Mouse (Mus musculus): Measurements from ENCODE around the gene Pgpep1l. TPM values are rescaled to one million over a fixed set of nuclear protein-coding genes. Genes with fewer than 3 reads are reported as not detected.
"Not testable (repeated sequence)": the region's sequence is repeated elsewhere in the genome, so short reads cannot be mapped to it uniquely, and the experiment has no call there.

The Pgpep1l gene
- total and polyA plus RNA-seq, 2 experiments from 2014 or later = not detected

DNA sequence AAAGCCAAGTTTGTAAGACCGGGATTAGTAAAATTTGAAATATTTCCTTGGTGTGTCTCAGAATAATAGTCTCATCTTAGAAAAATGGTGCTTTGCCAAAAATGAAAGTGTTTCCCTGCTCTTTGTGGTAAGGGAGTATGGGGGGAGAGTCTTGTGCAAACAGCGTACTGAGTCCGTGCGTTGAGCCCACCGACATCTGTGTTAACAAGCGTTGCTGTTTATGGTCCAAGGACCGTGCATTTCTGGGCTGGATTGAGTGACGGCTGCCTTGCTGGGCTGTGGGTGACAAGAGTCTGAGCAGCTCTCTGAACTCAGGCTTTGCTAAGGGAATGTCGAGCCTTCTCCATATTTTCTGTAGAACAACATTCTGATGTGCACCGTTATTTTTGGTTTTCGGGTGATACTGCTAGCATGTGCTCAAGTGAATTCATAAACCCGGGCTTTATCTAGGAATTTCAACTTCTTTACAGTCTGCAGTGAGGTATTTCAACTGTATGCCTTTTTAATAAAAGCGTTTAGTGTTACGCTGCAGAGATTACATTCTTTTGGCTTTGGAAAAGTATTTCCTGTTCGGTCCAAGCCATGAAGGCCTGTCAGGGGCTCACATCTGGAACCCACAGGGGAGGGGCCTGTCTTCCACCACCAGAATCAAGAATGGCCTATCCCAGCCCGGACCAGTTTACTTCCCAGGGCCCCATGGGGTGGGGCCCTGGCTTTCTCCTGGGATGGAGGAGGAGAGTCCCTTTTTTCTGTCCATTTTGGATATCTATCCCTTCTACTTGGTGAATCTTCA, 30.2 kb upstream of the Pgpep1l start:
- DNase-seq (ENCODE audit: low spot score) = no peak
- H3K27ac ChIP-seq (ENCODE audit: low read depth, low read length) = no peak overlapping the region
- H3K9ac ChIP-seq (replicated peaks; ENCODE audit: low read length, poor library complexity, severe bottlenecking) = no peak overlapping the region
- ATAC-seq (ENCODE audit: low FRiP score) = no peak
- TF ChIP-seq CTCF (IDR thresholded peaks at IDR 0.05) = no peak
- H3K36me3 ChIP-seq (ENCODE audit: insufficient read depth, low read length) = no peaks in the 10 kb centered on the region
- H3K4me3 ChIP-seq (ENCODE audit: low read depth, low read length) = no peak overlapping the region
- H3K9me3 ChIP-seq (ENCODE audit: low read length) = no peaks in the 10 kb centered on the region
- no peaks in the 10 kb centered on the region for H3K4me1 ChIP-seq (ENCODE audit: insufficient read depth, low read length)
- WGBS = 72% methylated on average over 16 of the region's 16 CpGs
- no peak overlapping the region for H3K4me2 ChIP-seq (ENCODE audit: low read depth, low read length, poor library complexity, severe bottlenecking)
- no peaks in the 10 kb centered on the region for H3K27me3 ChIP-seq (ENCODE audit: insufficient read depth, low read length)

DNA sequence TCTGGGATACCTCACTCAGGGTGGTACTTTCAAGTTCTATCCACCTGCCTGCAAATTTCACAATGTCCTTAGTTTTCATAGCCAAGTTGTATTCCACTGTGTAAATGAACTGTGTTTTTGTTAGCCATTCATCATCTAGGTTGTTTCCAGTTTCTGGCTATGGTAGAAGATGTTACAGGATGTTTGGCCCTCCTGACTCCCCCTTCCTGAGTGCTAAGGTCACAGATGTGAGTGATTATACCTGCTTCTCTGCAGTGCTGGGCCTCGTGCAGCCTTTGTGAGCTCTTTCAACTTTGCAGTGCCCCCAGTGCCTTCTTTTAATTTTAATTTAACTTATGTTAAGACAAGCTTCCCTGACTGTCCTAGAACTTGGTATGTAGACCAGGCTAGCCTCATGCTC, 27.6 kb upstream of the Pgpep1l start:
- no peak for TF ChIP-seq CTCF (IDR thresholded peaks at IDR 0.05)
- DNase-seq (ENCODE audit: low spot score) = no peak
- Histone ChIP-seq H3K9me3 (ENCODE audit: low read length) (no peaks in the 10 kb centered on the region), H3K4me1 (ENCODE audit: insufficient read depth, low read length) (no peaks in the 10 kb centered on the region), H3K4me3 (ENCODE audit: low read depth, low read length) (no peak overlapping the region), H3K4me2 (ENCODE audit: low read depth, low read length, poor library complexity, severe bottlenecking) (no peak overlapping the region), H3K27me3 (ENCODE audit: insufficient read depth, low read length) (no peaks in the 10 kb centered on the region), H3K27ac (ENCODE audit: low read depth, low read length) (no peak overlapping the region), H3K9ac (replicated peaks; ENCODE audit: low read length, poor library complexity, severe bottlenecking) (no peak overlapping the region), H3K36me3 (ENCODE audit: insufficient read depth, low read length) (no peaks in the 10 kb centered on the region)
- ATAC-seq (ENCODE audit: low FRiP score) = no peak
- 78% methylated on average over 1 of the region's 1 CpGs for WGBS

DNA sequence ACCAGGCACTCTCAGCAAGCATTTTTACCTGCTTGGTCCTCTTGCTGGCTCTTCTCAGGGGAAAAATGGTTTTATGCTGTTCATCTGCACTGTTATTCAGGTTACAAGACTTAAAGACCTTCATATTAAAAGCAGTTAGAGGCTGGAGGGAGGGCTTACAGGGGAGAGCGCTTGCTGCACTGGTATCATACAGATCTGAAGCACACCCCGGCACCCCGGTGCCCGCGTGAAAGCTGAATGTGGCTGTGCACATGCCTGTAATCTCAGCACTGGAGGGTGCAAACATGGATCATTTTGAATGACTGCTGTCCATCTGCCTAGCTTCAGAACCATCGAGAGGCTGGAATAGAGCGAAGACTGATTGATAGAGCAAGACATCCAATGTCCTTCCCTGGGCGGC, 25.0 kb upstream of the Pgpep1l start:
- H3K27ac ChIP-seq (ENCODE audit: low read depth, low read length) = no peak overlapping the region
- ATAC-seq (ENCODE audit: low FRiP score) (no peak), DNase-seq (ENCODE audit: low spot score) (no peak)
- H3K36me3 ChIP-seq (ENCODE audit: insufficient read depth, low read length) = no peaks in the 10 kb centered on the region
- no peak overlapping the region for H3K4me3 ChIP-seq (ENCODE audit: low read depth, low read length)
- H3K9ac ChIP-seq (replicated peaks; ENCODE audit: low read length, poor library complexity, severe bottlenecking) = no peak overlapping the region
- H3K9me3 ChIP-seq (ENCODE audit: low read length) = no peaks in the 10 kb centered on the region
- H3K4me1 ChIP-seq (ENCODE audit: insufficient read depth, low read length) = no peaks in the 10 kb centered on the region
- H3K4me2 ChIP-seq (ENCODE audit: low read depth, low read length, poor library complexity, severe bottlenecking) = no peak overlapping the region
- TF ChIP-seq CTCF (IDR thresholded peaks at IDR 0.05) = no peak
- no peaks in the 10 kb centered on the region for H3K27me3 ChIP-seq (ENCODE audit: insufficient read depth, low read length)
- WGBS = 92% methylated on average over 8 of the region's 8 CpGs

DNA sequence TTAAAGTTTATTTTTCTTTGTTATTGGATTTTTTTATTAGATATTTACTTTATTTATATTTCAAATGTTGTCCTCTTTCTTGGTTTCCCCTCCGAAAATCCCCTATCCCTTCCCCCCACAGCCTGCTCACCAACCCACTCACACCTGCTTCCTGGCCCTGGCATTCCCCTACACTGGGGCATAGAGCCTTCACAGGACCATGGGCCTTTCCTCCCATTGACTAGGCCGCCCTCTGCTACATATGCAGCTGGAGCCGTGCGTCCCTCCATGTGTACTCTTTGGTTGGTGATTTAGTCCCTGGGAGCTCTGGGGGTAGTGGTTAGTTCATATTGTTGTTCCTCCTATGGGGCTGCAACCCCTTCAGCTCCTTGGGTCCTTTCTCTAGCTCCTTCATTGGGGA, 24.0 kb upstream of the Pgpep1l start:
- 93% methylated on average over 4 of the region's 4 CpGs for WGBS
- not testable (repeated sequence) for H3K9ac ChIP-seq (replicated peaks; ENCODE audit: low read length, poor library complexity, severe bottlenecking); H3K4me3 ChIP-seq (ENCODE audit: low read depth, low read length); H3K27me3 ChIP-seq (ENCODE audit: insufficient read depth, low read length); H3K36me3 ChIP-seq (ENCODE audit: insufficient read depth, low read length); H3K4me2 ChIP-seq (ENCODE audit: low read depth, low read length, poor library complexity, severe bottlenecking); ATAC-seq (ENCODE audit: low FRiP score); H3K9me3 ChIP-seq (ENCODE audit: low read length); H3K4me1 ChIP-seq (ENCODE audit: insufficient read depth, low read length); DNase-seq (ENCODE audit: low spot score); H3K27ac ChIP-seq (ENCODE audit: low read depth, low read length)

DNA sequence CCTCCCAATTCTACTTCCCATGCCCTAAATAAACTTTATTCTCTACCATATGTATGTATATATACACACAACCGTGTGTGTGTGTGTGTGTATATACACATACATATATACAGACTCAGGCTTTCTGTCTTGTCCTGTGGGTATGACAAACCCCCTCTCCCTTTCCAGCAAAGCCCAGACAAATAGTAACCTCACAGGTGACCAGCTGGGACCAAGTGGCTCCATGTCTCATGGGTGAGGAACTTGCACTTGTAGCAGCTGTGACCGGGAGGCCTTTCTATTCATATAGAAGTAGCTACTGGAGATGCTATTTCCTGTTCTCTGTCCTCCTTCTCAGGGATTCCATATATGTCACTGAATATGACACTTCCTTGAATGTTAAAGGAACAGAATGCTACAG, 23.5 kb upstream of the Pgpep1l start:
- TF ChIP-seq CTCF (IDR thresholded peaks at IDR 0.05) = no peak
- WGBS = 88% methylated on average over 2 of the region's 2 CpGs
- H3K4me3 ChIP-seq (ENCODE audit: low read depth, low read length) = no peak overlapping the region
- ATAC-seq (ENCODE audit: low FRiP score) (no peak), DNase-seq (ENCODE audit: low spot score) (no peak)
- no peaks in the 10 kb centered on the region for H3K9me3 ChIP-seq (ENCODE audit: low read length)
- no peak overlapping the region for H3K9ac ChIP-seq (replicated peaks; ENCODE audit: low read length, poor library complexity, severe bottlenecking)
- H3K36me3 ChIP-seq (ENCODE audit: insufficient read depth, low read length) = no peaks in the 10 kb centered on the region
- no peaks in the 10 kb centered on the region for H3K27me3 ChIP-seq (ENCODE audit: insufficient read depth, low read length)
- no peak overlapping the region for H3K27ac ChIP-seq (ENCODE audit: low read depth, low read length)
- no peaks in the 10 kb centered on the region for H3K4me1 ChIP-seq (ENCODE audit: insufficient read depth, low read length)
- no peak overlapping the region for H3K4me2 ChIP-seq (ENCODE audit: low read depth, low read length, poor library complexity, severe bottlenecking)

DNA sequence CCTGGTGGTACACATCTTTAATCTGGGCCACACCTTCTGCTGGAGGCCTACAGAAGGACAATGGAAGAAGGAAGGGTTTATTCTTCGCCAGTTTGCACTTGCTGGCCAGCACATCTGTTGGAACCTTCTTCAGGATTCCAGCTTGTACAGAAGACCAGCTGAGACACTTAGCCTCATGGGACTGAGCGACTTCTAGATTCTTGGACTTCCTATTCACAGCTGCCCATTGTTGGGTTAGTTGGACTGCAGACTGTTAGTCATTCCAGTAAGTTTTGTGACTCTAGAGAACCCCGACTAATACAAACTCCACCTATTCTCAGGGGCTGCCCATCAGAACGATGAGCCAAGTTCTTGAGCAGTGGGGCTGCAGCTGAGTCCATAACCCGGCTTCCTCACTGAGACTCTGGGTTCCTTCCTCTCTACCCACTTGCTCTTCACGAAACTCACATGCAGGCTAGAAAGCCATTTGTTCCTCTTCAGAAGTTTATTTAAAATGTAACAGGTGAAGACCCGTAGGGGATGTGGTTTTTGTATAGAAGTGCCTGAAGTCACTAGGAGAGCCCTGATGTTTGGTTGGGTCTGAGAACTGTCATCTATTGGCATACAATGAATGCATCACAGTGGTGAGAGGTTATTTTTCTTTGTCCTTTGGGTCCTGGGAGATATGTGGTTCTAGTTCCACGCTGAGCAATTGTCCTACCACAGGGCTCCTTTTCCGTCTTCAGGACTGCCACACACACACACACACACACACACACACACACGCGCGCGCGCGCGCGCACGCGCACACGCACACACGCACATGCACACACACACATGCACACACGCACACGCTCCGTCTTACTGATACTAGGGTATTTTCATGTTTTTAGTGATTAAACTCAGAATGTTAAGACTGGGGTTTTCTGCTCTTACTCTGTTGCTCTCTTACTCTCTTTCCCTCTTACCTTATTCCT, 22.8 kb upstream of the Pgpep1l start:
- Histone ChIP-seq H3K27me3 (ENCODE audit: insufficient read depth, low read length) (no peaks in the 10 kb centered on the region), H3K27ac (ENCODE audit: low read depth, low read length) (no peak overlapping the region), H3K4me3 (ENCODE audit: low read depth, low read length) (no peak overlapping the region), H3K36me3 (ENCODE audit: insufficient read depth, low read length) (no peaks in the 10 kb centered on the region), H3K9ac (replicated peaks; ENCODE audit: low read length, poor library complexity, severe bottlenecking) (no peak overlapping the region), H3K9me3 (ENCODE audit: low read length) (no peaks in the 10 kb centered on the region), H3K4me2 (ENCODE audit: low read depth, low read length, poor library complexity, severe bottlenecking) (no peak overlapping the region), H3K4me1 (ENCODE audit: insufficient read depth, low read length) (no peaks in the 10 kb centered on the region)
- no peak for ATAC-seq (ENCODE audit: low FRiP score)
- WGBS = 92% methylated on average over 24 of the region's 24 CpGs
- TF ChIP-seq CTCF (IDR thresholded peaks at IDR 0.05) = no peak
- DNase-seq (ENCODE audit: low spot score) = no peak
